Comparison of ENCODE assay signal across 9 mouse cellular contexts in the genomic region with DNA sequence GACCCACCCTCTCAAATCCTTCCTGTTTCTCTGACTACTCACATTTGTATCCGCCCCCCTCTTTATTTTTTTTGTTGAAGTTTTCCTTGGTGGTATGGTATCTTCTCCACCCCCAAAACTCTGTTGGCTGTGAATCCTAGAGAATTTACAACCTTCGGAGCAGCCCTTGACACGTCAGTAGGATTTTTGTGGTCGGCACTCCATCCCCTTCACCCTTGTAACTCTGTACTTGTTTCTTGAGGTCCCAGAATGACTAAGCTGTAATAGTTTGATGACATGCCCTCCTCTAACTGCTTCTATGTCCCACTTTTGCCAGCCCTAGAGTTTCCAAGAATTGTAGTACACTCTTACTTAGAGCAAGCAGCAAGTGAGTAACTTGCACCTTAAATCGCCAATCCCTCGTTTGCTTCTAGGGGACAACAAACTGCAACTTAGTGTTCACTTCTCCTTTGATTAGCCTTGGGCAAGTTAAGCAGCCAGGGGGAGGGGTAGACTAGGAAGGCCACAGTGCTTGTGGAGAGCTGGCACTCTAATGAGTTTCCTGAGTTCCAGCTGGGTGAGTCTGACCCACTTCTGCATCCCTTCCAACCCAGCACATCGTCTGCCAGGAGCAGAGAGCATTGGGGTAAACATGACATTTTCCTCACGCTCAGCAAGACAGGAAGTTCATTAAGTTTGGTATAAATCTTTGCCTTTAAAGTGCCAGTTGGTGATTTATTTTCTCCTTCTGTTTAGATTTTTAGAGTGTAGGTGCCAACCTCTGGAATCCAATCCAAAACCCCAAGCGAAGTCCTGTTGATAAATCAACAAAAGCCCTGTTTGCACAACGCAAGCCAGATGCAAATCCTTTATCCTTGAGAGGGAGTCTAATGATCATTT.
DNase-seq lines count a peak whose midpoint lies in the region; ATAC-seq and TF ChIP-seq lines count a peak whose summit lies in the region.
"Had no signal": no experiment of that assay in that cellular context is flagged by ENCODE, and none has a peak within 500 bp of the region (broad histone marks: within the 10 kb centered on the region; RNA-seq: fewer than 3 reads in every experiment).

No protein-coding gene starts in this region.

- no peak for TF ChIP-seq POLR2A in brain, embryonic 14.5 days (IDR thresholded peaks at IDR 0.05; ENCODE audit: borderline replicate concordance, extremely low read depth, insufficient read depth, insufficient read length, poor library complexity, severe bottlenecking)

- intact Hi-C loops in heart, postnatal 36 days (cut with DNase I) = no loop called here

- no peaks in the 10 kb centered on the region for H3K27me3 ChIP-seq in limb, embryonic 10.5 days (ENCODE audit: low read depth, poor library complexity, severe bottlenecking)

- DNase-seq in cerebellum, adult 11 months = no peak
- peak; percentile 76 for DNase-seq in brain, embryonic 14.5 days (ENCODE audit: low read depth)
- DNase-seq in kidney, adult 11 months = peak; percentile 70
- peak; percentile 33 for DNase-seq in limb, embryonic 10.5 days (ENCODE audit: low spot score)
- DNase-seq in right cerebral cortex, postnatal 4 days = peak; percentile 8
- DNase-seq in heart, postnatal 36 days = no peak
- no peak for DNase-seq in urinary bladder, adult 2 months (ENCODE audit: low spot score)

- 27% methylated on average over 10 of the region's 10 CpGs for WGBS in limb, embryonic 10.5 days

- H3K9me3 ChIP-seq in limb, embryonic 10.5 days (replicated peaks) = no peaks in the 10 kb centered on the region

- 0 out of 2 replicates have a peak overlapping the region, but pooled peaks have one; percentile 30 for H3K27ac ChIP-seq in limb, embryonic 10.5 days
- H3K27ac ChIP-seq: left cerebral cortex, adult 2 months had no signal

- H3K36me3 ChIP-seq in limb, embryonic 10.5 days = no peaks in the 10 kb centered on the region

- H3K4me1 ChIP-seq in limb, embryonic 10.5 days = peaks cover 19% of the 10 kb centered on the region

- H3K4me3 ChIP-seq in limb, embryonic 10.5 days = no peak overlapping the region
- H3K4me3 ChIP-seq: left cerebral cortex, adult 2 months had no signal

- ATAC-seq in cerebellum, adult (ENCODE audit: insufficient number of reproducible peaks, low FRiP score, low TSS enrichment) = peak; percentile 72; the same call in 1 of the 2 replicates

- no peak for TF ChIP-seq CTCF in brain, embryonic 14.5 days (IDR thresholded peaks at IDR 0.05; ENCODE audit: borderline replicate concordance, extremely low read depth, insufficient read depth, insufficient read length)

Comparison
In these comparisons a context has a peak if more than half of its experiments do, and no peak if none do; other contexts are left out.
1. DNase-seq: peak in brain, embryonic 14.5 days (single experiment), kidney, adult 11 months (single experiment), limb, embryonic 10.5 days (single experiment) and right cerebral cortex, postnatal 4 days (single experiment); none in cerebellum, adult 11 months (single experiment), heart, postnatal 36 days (0 of 2) and urinary bladder, adult 2 months (single experiment).